Comparison of ENCODE assay signal across 21 mouse cellular contexts in genomic region chr12:103710405-103710804, GRCm38 (mm10). TPM values are rescaled to one million over a fixed set of nuclear protein-coding genes. Genes with fewer than 3 reads are reported as not detected.
DNase-seq lines count a peak whose midpoint lies in the region; ATAC-seq and TF ChIP-seq lines count a peak whose summit lies in the region.
"Had no signal": no experiment of that assay in that cellular context is flagged by ENCODE, and none has a peak within 500 bp of the region (broad histone marks: within the 10 kb centered on the region; RNA-seq: fewer than 3 reads in every experiment).

No protein-coding gene starts in this region.

- H3K9me3 ChIP-seq in forebrain, postnatal 0 days (ENCODE audit: low read length): no peaks in the 10 kb centered on the region
- H3K9me3 ChIP-seq in forebrain, embryonic 16.5 days (ENCODE audit: control insufficient read depth, low read length): no peaks in the 10 kb centered on the region; the same call in 1 of the 2 replicates
- H3K9me3 ChIP-seq in neural tube, embryonic 15.5 days (replicated peaks): no peaks in the 10 kb centered on the region
- H3K9me3 ChIP-seq: heart, embryonic 15.5 days; limb, embryonic 10.5 days had no signal

- H3K4me2 ChIP-seq in forebrain, postnatal 0 days (ENCODE audit: low read depth): no peak overlapping the region
- H3K4me2 ChIP-seq in forebrain, embryonic 16.5 days (ENCODE audit: low read length): no peak overlapping the region
- no peak overlapping the region for H3K4me2 ChIP-seq in neural tube, embryonic 15.5 days
- H3K4me2 ChIP-seq: heart, embryonic 15.5 days; hindbrain, embryonic 14.5 days; midbrain, embryonic 11.5 days had no signal

- H3K27ac ChIP-seq in forebrain, postnatal 0 days (ENCODE audit: low read depth, low read length): no peak overlapping the region
- no peak overlapping the region for H3K27ac ChIP-seq in forebrain, embryonic 16.5 days (ENCODE audit: low read length)
- H3K27ac ChIP-seq in neural tube, embryonic 15.5 days (replicated peaks): no peak overlapping the region
- H3K27ac ChIP-seq: heart, embryonic 15.5 days; hindbrain, embryonic 14.5 days; limb, embryonic 10.5 days had no signal

- no peak for DNase-seq in forebrain, postnatal 0 days
- peak; percentile 6 for DNase-seq in layer of hippocampus, adult 9-10 months (ENCODE audit: low spot score)
- no peak for DNase-seq in layer of hippocampus, adult 9-11 months
- DNase-seq in retina, embryonic 14.5 days (ENCODE audit: low spot score): peak; percentile 6
- no peak for DNase-seq in retina, postnatal 1 day
- DNase-seq in spleen, postnatal 4 days (ENCODE audit: low spot score in 2 of 2): no peak
- DNase-seq: adrenal gland, postnatal 36 days; B cell, adult 2 months; thymus, postnatal 25 days had no signal

- no peak overlapping the region for H3K9ac ChIP-seq in forebrain, postnatal 0 days
- no peak overlapping the region for H3K9ac ChIP-seq in forebrain, embryonic 16.5 days (replicated peaks; ENCODE audit: low read depth, low read length)
- H3K9ac ChIP-seq in neural tube, embryonic 15.5 days (replicated peaks): no peak overlapping the region
- H3K9ac ChIP-seq: heart, embryonic 15.5 days; hindbrain, embryonic 14.5 days had no signal

- 68% methylated on average over 1 of the region's 1 CpGs for WGBS in forebrain, postnatal 0 days
- 65% methylated on average over 1 of the region's 1 CpGs for WGBS in forebrain, embryonic 16.5 days
- 67% methylated on average over 1 of the region's 1 CpGs for WGBS in neural tube, embryonic 15.5 days

- no peak overlapping the region for H3K4me3 ChIP-seq in forebrain, postnatal 0 days (ENCODE audit: low read depth, low read length)
- H3K4me3 ChIP-seq in forebrain, embryonic 16.5 days (replicated peaks; ENCODE audit: low read length): no peak overlapping the region
- no peak overlapping the region for H3K4me3 ChIP-seq in neural tube, embryonic 15.5 days (replicated peaks)
- H3K4me3 ChIP-seq: erythroblast, embryonic 14.5 days; heart, embryonic 15.5 days; limb, embryonic 10.5 days had no signal

- no peaks in the 10 kb centered on the region for H3K36me3 ChIP-seq in forebrain, postnatal 0 days (ENCODE audit: insufficient read depth)
- H3K36me3 ChIP-seq in forebrain, embryonic 16.5 days (ENCODE audit: control insufficient read depth, insufficient read depth): no peaks in the 10 kb centered on the region
- H3K36me3 ChIP-seq in neural tube, embryonic 15.5 days: no peaks in the 10 kb centered on the region
- H3K36me3 ChIP-seq: heart, embryonic 15.5 days; limb, embryonic 10.5 days had no signal

- ATAC-seq in forebrain, postnatal 0 days: no peak
- no peak for ATAC-seq in forebrain, embryonic 16.5 days
- ATAC-seq in neural tube, embryonic 15.5 days (ENCODE audit: low FRiP score): no peak
- ATAC-seq: activated CD4-positive, CD25-positive, alpha-beta regulatory T cell, adult 4 months had no signal

- TF ChIP-seq CTCF in forebrain, postnatal 0 days (IDR thresholded peaks at IDR 0.05; ENCODE audit: low read depth): peak; percentile 48

- no peaks in the 10 kb centered on the region for H3K27me3 ChIP-seq in forebrain, postnatal 0 days (ENCODE audit: insufficient read depth, low read length)
- no peaks in the 10 kb centered on the region for H3K27me3 ChIP-seq in forebrain, embryonic 16.5 days (replicated peaks; ENCODE audit: control insufficient read depth, insufficient read depth, low read length)
- H3K27me3 ChIP-seq in neural tube, embryonic 15.5 days (replicated peaks): no peaks in the 10 kb centered on the region
- H3K27me3 ChIP-seq: heart, embryonic 15.5 days had no signal

- H3K4me1 ChIP-seq in forebrain, postnatal 0 days (ENCODE audit: insufficient read depth): no peaks in the 10 kb centered on the region
- H3K4me1 ChIP-seq in forebrain, embryonic 16.5 days (replicated peaks; ENCODE audit: control insufficient read depth, insufficient read depth, low read length): no peaks in the 10 kb centered on the region
- H3K4me1 ChIP-seq in neural tube, embryonic 15.5 days: no peaks in the 10 kb centered on the region
- H3K4me1 ChIP-seq: limb, embryonic 10.5 days had no signal

RNA-seq across cellular contexts. Expression of gene Serpina1f, which starts 15.1 kb away (rescaled TPM):
- not detected in 2 replicates for total RNA-seq in forebrain, postnatal 0 days (2014; rRNA removed)
- polyA plus RNA-seq in forebrain, postnatal 0 days (2015; fragmentation: Nextera tagmentation; extraction: Ambion mirVana): not detected in 2 replicates
- not detected in 2 replicates for polyA plus RNA-seq in forebrain, embryonic 16.5 days (2015; fragmentation: Nextera tagmentation; extraction: Ambion mirVana)
- not detected in 2 replicates for polyA plus RNA-seq in neural tube, embryonic 15.5 days (2015; fragmentation: Nextera tagmentation; extraction: Ambion mirVana)
- total RNA-seq: adrenal gland, postnatal 36 days; layer of hippocampus, postnatal 10 days had no signal
- polyA plus RNA-seq: activated CD4-positive, CD25-positive, alpha-beta regulatory T cell, adult 4 months; erythroblast, embryonic 14.5 days; heart, embryonic 15.5 days; hindbrain, embryonic 14.5 days; kidney, embryonic 14.5 days; limb, embryonic 10.5 days; lung, embryonic 16.5 days; midbrain, embryonic 11.5 days; stomach, embryonic 16.5 days had no signal

RNA-seq across cellular contexts. Expression of gene Serpina16, which starts 34.5 kb away (rescaled TPM):
- not detected in 2 replicates for total RNA-seq in forebrain, postnatal 0 days (2014; rRNA removed)
- polyA plus RNA-seq in forebrain, postnatal 0 days (2015; fragmentation: Nextera tagmentation; extraction: Ambion mirVana): not detected in 2 replicates
- polyA plus RNA-seq in forebrain, embryonic 16.5 days (2015; fragmentation: Nextera tagmentation; extraction: Ambion mirVana): not detected in 2 replicates
- polyA plus RNA-seq in neural tube, embryonic 15.5 days (2015; fragmentation: Nextera tagmentation; extraction: Ambion mirVana): 0.09 TPM in 1 of 2 replicates, not detected in the other
- total RNA-seq: adrenal gland, postnatal 36 days; layer of hippocampus, postnatal 10 days had no signal
- polyA plus RNA-seq: activated CD4-positive, CD25-positive, alpha-beta regulatory T cell, adult 4 months; erythroblast, embryonic 14.5 days; heart, embryonic 15.5 days; hindbrain, embryonic 14.5 days; kidney, embryonic 14.5 days; limb, embryonic 10.5 days; lung, embryonic 16.5 days; midbrain, embryonic 11.5 days had no signal

RNA-seq across cellular contexts. Expression of gene Serpina6, which starts 53.4 kb away (rescaled TPM):
- not detected in 2 replicates for total RNA-seq in forebrain, postnatal 0 days (2014; rRNA removed)
- 0.11 TPM in 1 of 2 replicates, not detected in the other for polyA plus RNA-seq in forebrain, postnatal 0 days (2015; fragmentation: Nextera tagmentation; extraction: Ambion mirVana)
- not detected in 2 replicates for polyA plus RNA-seq in forebrain, embryonic 16.5 days (2015; fragmentation: Nextera tagmentation; extraction: Ambion mirVana)
- 0.42 and 3.6 TPM in 2 replicates for polyA plus RNA-seq in neural tube, embryonic 15.5 days (2015; fragmentation: Nextera tagmentation; extraction: Ambion mirVana)
- total RNA-seq: layer of hippocampus, postnatal 10 days had no signal
- polyA plus RNA-seq: activated CD4-positive, CD25-positive, alpha-beta regulatory T cell, adult 4 months; hindbrain, embryonic 14.5 days; limb, embryonic 10.5 days; midbrain, embryonic 11.5 days had no signal

Comparison
In these comparisons a context has a peak if more than half of its experiments do, and no peak if none do; other contexts are left out.
1. DNase-seq: peak in layer of hippocampus, adult 9-10 months (single experiment) and retina, embryonic 14.5 days (single experiment); none in forebrain, postnatal 0 days (single experiment), layer of hippocampus, adult 9-11 months (single experiment), retina, postnatal 1 day (single experiment) and spleen, postnatal 4 days (0 of 2).